Mouse (Mus musculus): ENCODE data around the gene Bmp8a.
"Not testable (repeated sequence)": the region's sequence is repeated elsewhere in the genome, so short reads cannot be mapped to it uniquely, and the experiment has no call there.

- not testable (repeated sequence) for TF ChIP-seq CTCF (IDR thresholded peaks at IDR 0.05; ENCODE audit: borderline replicate concordance, control insufficient read depth, extremely low read depth, insufficient read depth, low read length, poor library complexity); POLR2A (IDR thresholded peaks at IDR 0.05; ENCODE audit: control insufficient read depth, extremely low read depth, insufficient read depth, low read length, poor library complexity)
These were observed 7.8 kb downstream of the Bmp8a start for GRCm38 (mm10) chr4:123335244-123335643.
